Mouse (Mus musculus): ENCODE data around the gene Gm9046. TPM values are rescaled to one million over a fixed set of nuclear protein-coding genes. Genes with fewer than 3 reads are reported as not detected.
"Not testable (repeated sequence)": the region's sequence is repeated elsewhere in the genome, so short reads cannot be mapped to it uniquely, and the experiment has no call there.

Gene Gm9046
- polyA plus RNA-seq (2014; fragmentation: Nextera tagmentation; extraction: Ambion mirVana): not detected in 2 replicates

DNA sequence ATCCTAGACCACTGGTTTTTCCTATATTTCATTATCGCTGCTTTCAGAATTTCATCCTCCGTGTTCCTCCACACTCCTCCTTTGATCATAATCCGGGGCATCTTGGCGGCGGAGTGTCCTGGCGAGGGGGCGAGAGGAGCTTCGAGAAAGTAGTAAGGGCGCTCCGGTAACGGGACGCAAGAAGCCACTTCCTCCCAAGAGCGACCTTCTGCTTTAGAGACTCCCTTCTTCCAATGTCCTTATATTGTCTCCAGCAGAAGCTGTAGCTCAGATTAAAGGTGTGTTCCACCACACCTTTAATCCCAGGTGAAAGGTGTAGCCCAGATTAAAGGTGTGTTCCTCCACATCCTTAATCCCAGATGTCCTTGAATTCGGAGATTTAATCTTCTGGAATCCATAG, at the start of gene Gm9046:
TSS of gene Gm9046 (minus strand) at position 101 of the 400 bp plus-strand sequence.
- not testable (repeated sequence) for H3K9ac ChIP-seq (ENCODE audit: low read depth, low read length); H3K27ac ChIP-seq (ENCODE audit: low read depth, low read length); H3K4me2 ChIP-seq; H3K9me3 ChIP-seq (replicated peaks; ENCODE audit: control insufficient read depth, low read length); H3K27me3 ChIP-seq (ENCODE audit: control insufficient read depth, insufficient read depth, low read length); H3K4me1 ChIP-seq (ENCODE audit: control insufficient read depth, insufficient read depth, low read length); ATAC-seq (replicated peaks; ENCODE audit: insufficient number of reproducible peaks, low FRiP score, low TSS enrichment); H3K36me3 ChIP-seq (ENCODE audit: control insufficient read depth, insufficient read depth, low read length); H3K4me3 ChIP-seq (ENCODE audit: low read depth, low read length)
- WGBS (ENCODE audit: insufficient replicate concordance): no CpG with 5 or more reads among the region's 14 CpGs

DNA sequence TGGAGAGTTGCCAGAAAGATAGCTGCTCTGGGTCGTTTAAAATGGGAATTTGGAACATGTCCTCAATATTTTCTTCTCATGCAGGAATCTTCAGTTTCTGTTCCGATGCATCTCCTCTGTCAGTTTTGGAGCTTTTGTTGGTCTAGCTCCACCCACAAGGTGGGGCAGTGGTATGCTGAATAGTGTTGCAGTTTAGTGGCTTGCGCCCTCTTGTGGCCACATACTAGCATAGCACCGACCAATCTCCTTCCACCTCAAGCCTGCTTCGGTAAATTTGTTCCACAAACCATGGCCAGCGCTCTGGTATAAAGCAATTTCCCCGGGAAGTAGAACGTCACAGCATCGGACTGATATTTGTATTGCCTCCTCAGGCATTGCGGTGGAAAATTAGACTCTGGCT, 27.4 kb upstream of the Gm9046 start:
- Histone ChIP-seq H3K27me3 (ENCODE audit: control insufficient read depth, insufficient read depth, low read length) (no peaks in the 10 kb centered on the region), H3K4me3 (ENCODE audit: low read depth, low read length) (no peak overlapping the region), H3K36me3 (ENCODE audit: control insufficient read depth, insufficient read depth, low read length) (no peaks in the 10 kb centered on the region), H3K27ac (ENCODE audit: low read depth, low read length) (no peak overlapping the region), H3K9me3 (replicated peaks; ENCODE audit: control insufficient read depth, low read length) (no peaks in the 10 kb centered on the region), H3K4me2 (peak overlapping the region; percentile 43; the same call in 1 of the 2 replicates), H3K9ac (ENCODE audit: low read depth, low read length) (no peak overlapping the region), H3K4me1 (ENCODE audit: control insufficient read depth, insufficient read depth, low read length) (no peaks in the 10 kb centered on the region)
- whole genome bisulfite sequencing (ENCODE audit: insufficient replicate concordance): 15% methylated on average over 10 of the region's 10 CpGs
- ATAC-seq (replicated peaks; ENCODE audit: insufficient number of reproducible peaks, low FRiP score, low TSS enrichment): peak; percentile 63; the same call in 1 of the 2 replicates

DNA sequence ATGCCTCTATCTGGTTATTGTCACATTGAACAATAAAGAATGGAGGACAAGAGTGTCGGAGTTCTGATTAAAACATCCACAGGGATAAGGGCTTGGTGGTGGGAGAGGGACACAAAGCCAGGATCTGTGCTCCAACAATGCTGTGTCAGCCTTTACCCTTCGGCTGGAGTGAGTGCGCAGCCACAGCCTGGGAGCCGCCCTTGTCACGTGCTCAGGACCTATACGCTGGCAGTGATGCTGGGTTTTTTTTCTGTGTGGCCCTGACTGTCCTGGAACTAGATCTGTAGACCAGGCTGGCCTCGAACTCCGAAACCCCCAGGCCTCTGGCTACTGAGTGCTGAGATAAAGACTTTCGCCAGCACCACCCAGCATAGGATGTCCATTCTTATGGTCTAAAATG, 26.5 kb upstream of the Gm9046 start:
- Histone ChIP-seq H3K4me2 (no peak overlapping the region), H3K27me3 (ENCODE audit: control insufficient read depth, insufficient read depth, low read length) (no peaks in the 10 kb centered on the region), H3K27ac (ENCODE audit: low read depth, low read length) (no peak overlapping the region), H3K9me3 (replicated peaks; ENCODE audit: control insufficient read depth, low read length) (no peaks in the 10 kb centered on the region), H3K36me3 (ENCODE audit: control insufficient read depth, insufficient read depth, low read length) (no peaks in the 10 kb centered on the region), H3K4me3 (ENCODE audit: low read depth, low read length) (no peak overlapping the region), H3K9ac (ENCODE audit: low read depth, low read length) (no peak overlapping the region), H3K4me1 (ENCODE audit: control insufficient read depth, insufficient read depth, low read length) (no peaks in the 10 kb centered on the region)
- ATAC-seq (replicated peaks; ENCODE audit: insufficient number of reproducible peaks, low FRiP score, low TSS enrichment): no peak
- 86% methylated on average over 9 of the region's 9 CpGs for WGBS (ENCODE audit: insufficient replicate concordance)

DNA sequence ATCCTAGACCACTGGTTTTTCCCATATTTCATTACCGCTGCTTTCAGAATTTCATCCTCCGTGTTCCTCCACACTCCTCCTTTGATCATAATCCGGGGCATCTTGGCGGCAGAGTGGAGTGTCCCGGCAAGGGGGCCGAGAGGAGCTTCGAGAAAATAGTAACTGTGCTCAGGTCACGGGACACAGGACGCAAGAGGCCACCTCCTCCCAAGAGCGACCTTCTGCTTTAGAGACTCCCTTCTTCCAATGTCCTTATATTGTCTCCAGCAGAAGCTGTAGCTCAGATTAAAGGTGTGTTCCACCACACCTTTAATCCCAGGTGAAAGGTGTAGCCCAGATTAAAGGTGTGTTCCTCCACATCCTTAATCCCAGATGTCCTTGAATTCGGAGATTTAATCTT, 10.9 kb upstream of the Gm9046 start, which contains the start of gene Gm9049:
TSS of gene Gm9049 (minus strand) at position 101 of the 400 bp plus-strand sequence.
- H3K9ac ChIP-seq (ENCODE audit: low read depth, low read length); H3K9me3 ChIP-seq (replicated peaks; ENCODE audit: control insufficient read depth, low read length); H3K4me1 ChIP-seq (ENCODE audit: control insufficient read depth, insufficient read depth, low read length); H3K4me2 ChIP-seq; H3K4me3 ChIP-seq (ENCODE audit: low read depth, low read length); H3K27me3 ChIP-seq (ENCODE audit: control insufficient read depth, insufficient read depth, low read length); H3K36me3 ChIP-seq (ENCODE audit: control insufficient read depth, insufficient read depth, low read length); H3K27ac ChIP-seq (ENCODE audit: low read depth, low read length); ATAC-seq (replicated peaks; ENCODE audit: insufficient number of reproducible peaks, low FRiP score, low TSS enrichment): not testable (repeated sequence)
- WGBS (ENCODE audit: insufficient replicate concordance): no CpG with 5 or more reads among the region's 11 CpGs

DNA sequence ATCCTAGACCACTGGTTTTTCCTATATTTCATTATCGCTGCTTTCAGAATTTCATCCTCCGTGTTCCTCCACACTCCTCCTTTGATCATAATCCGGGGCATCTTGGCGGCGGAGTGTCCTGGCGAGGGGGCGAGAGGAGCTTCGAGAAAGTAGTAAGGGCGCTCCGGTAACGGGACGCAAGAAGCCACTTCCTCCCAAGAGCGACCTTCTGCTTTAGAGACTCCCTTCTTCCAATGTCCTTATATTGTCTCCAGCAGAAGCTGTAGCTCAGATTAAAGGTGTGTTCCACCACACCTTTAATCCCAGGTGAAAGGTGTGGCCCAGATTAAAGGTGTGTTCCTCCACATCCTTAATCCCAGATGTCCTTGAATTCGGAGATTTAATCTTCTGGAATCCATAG, 5.5 kb upstream of the Gm9046 start, which contains the start of gene Gm9048:
TSS of gene Gm9048 (minus strand) at position 101 of the 400 bp plus-strand sequence.
- not testable (repeated sequence) for H3K27ac ChIP-seq (ENCODE audit: low read depth, low read length); H3K9ac ChIP-seq (ENCODE audit: low read depth, low read length); ATAC-seq (replicated peaks; ENCODE audit: insufficient number of reproducible peaks, low FRiP score, low TSS enrichment); H3K4me2 ChIP-seq; H3K9me3 ChIP-seq (replicated peaks; ENCODE audit: control insufficient read depth, low read length); H3K27me3 ChIP-seq (ENCODE audit: control insufficient read depth, insufficient read depth, low read length); H3K4me3 ChIP-seq (ENCODE audit: low read depth, low read length); H3K4me1 ChIP-seq (ENCODE audit: control insufficient read depth, insufficient read depth, low read length); H3K36me3 ChIP-seq (ENCODE audit: control insufficient read depth, insufficient read depth, low read length)
- 71% methylated on average over 1 of the region's 14 CpGs for WGBS (ENCODE audit: insufficient replicate concordance)

DNA sequence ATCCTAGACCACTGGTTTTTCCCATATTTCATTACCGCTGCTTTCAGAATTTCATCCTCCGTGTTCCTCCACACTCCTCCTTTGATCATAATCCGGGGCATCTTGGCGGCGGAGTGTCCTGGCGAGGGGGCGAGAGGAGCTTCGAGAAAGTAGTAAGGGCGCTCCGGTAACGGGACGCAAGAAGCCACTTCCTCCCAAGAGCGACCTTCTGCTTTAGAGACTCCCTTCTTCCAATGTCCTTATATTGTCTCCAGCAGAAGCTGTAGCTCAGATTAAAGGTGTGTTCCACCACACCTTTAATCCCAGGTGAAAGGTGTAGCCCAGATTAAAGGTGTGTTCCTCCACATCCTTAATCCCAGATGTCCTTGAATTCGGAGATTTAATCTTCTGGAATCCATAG, 5.3 kb downstream of the Gm9046 start, which contains the start of gene Gm9045:
TSS of gene Gm9045 (minus strand) at position 101 of the 400 bp plus-strand sequence.
- not testable (repeated sequence) for H3K4me3 ChIP-seq (ENCODE audit: low read depth, low read length); ATAC-seq (replicated peaks; ENCODE audit: insufficient number of reproducible peaks, low FRiP score, low TSS enrichment); H3K9me3 ChIP-seq (replicated peaks; ENCODE audit: control insufficient read depth, low read length); H3K4me2 ChIP-seq; H3K36me3 ChIP-seq (ENCODE audit: control insufficient read depth, insufficient read depth, low read length); H3K27me3 ChIP-seq (ENCODE audit: control insufficient read depth, insufficient read depth, low read length); H3K4me1 ChIP-seq (ENCODE audit: control insufficient read depth, insufficient read depth, low read length); H3K27ac ChIP-seq (ENCODE audit: low read depth, low read length); H3K9ac ChIP-seq (ENCODE audit: low read depth, low read length)
- no CpG with 5 or more reads among the region's 14 CpGs for WGBS (ENCODE audit: insufficient replicate concordance)

DNA sequence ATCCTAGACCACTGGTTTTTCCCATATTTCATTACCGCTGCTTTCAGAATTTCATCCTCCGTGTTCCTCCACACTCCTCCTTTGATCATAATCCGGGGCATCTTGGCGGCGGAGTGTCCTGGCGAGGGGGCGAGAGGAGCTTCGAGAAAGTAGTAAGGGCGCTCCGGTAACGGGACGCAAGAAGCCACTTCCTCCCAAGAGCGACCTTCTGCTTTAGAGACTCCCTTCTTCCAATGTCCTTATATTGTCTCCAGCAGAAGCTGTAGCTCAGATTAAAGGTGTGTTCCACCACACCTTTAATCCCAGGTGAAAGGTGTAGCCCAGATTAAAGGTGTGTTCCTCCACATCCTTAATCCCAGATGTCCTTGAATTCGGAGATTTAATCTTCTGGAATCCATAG, 10.7 kb downstream of the Gm9046 start, which contains the start of gene Gm9044:
TSS of gene Gm9044 (minus strand) at position 101 of the 400 bp plus-strand sequence.
- no CpG with 5 or more reads among the region's 14 CpGs for WGBS (ENCODE audit: insufficient replicate concordance)
- H3K27ac ChIP-seq (ENCODE audit: low read depth, low read length): not testable (repeated sequence)

DNA sequence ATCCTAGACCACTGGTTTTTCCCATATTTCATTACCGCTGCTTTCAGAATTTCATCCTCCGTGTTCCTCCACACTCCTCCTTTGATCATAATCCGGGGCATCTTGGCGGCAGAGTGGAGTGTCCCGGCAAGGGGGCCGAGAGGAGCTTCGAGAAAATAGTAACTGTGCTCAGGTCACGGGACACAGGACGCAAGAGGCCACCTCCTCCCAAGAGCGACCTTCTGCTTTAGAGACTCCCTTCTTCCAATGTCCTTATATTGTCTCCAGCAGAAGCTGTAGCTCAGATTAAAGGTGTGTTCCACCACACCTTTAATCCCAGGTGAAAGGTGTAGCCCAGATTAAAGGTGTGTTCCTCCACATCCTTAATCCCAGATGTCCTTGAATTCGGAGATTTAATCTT, 16.2 kb downstream of the Gm9046 start, which contains the start of gene Gm9040:
TSS of gene Gm9040 (minus strand) at position 101 of the 400 bp plus-strand sequence.
- not testable (repeated sequence) for H3K27me3 ChIP-seq (ENCODE audit: control insufficient read depth, insufficient read depth, low read length); H3K9ac ChIP-seq (ENCODE audit: low read depth, low read length); ATAC-seq (replicated peaks; ENCODE audit: insufficient number of reproducible peaks, low FRiP score, low TSS enrichment); H3K4me2 ChIP-seq; H3K9me3 ChIP-seq (replicated peaks; ENCODE audit: control insufficient read depth, low read length); H3K36me3 ChIP-seq (ENCODE audit: control insufficient read depth, insufficient read depth, low read length); H3K4me3 ChIP-seq (ENCODE audit: low read depth, low read length); H3K27ac ChIP-seq (ENCODE audit: low read depth, low read length); H3K4me1 ChIP-seq (ENCODE audit: control insufficient read depth, insufficient read depth, low read length)
- no CpG with 5 or more reads among the region's 11 CpGs for WGBS (ENCODE audit: insufficient replicate concordance)

More for the DNA sequence above, 10.7 kb downstream of the Gm9046 start, which contains the start of gene Gm9044:
- not testable (repeated sequence) for H3K27me3 ChIP-seq (ENCODE audit: control insufficient read depth, insufficient read depth, low read length); H3K4me3 ChIP-seq (ENCODE audit: low read depth, low read length); H3K4me2 ChIP-seq; H3K9me3 ChIP-seq (replicated peaks; ENCODE audit: control insufficient read depth, low read length); H3K4me1 ChIP-seq (ENCODE audit: control insufficient read depth, insufficient read depth, low read length); H3K36me3 ChIP-seq (ENCODE audit: control insufficient read depth, insufficient read depth, low read length); ATAC-seq (replicated peaks; ENCODE audit: insufficient number of reproducible peaks, low FRiP score, low TSS enrichment); H3K9ac ChIP-seq (ENCODE audit: low read depth, low read length)

DNA sequence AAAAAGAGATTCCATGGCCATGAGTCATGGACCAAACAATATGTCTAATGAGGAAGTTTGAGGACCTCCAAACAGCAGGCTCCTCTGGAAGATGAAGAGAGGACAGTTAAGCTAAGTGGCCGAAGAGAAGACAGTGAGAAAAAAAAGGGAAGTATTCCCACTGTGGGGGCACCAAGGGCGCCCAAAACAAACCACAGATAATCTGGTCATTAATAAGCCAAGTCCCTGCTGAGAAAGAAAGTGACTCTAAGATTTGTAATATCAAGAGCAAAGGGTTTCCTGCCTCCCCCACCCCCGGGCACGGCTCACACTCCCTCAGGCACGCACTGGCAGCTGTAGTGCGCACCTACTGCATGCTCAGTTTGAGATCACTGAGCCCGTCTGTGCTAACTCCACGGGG, 24.0 kb downstream of the Gm9046 start:
- Histone ChIP-seq H3K36me3 (ENCODE audit: control insufficient read depth, insufficient read depth, low read length) (no peaks in the 10 kb centered on the region), H3K4me3 (ENCODE audit: low read depth, low read length) (no peak overlapping the region), H3K9ac (ENCODE audit: low read depth, low read length) (no peak overlapping the region), H3K4me1 (ENCODE audit: control insufficient read depth, insufficient read depth, low read length) (no peaks in the 10 kb centered on the region), H3K27me3 (ENCODE audit: control insufficient read depth, insufficient read depth, low read length) (no peaks in the 10 kb centered on the region), H3K4me2 (no peak overlapping the region), H3K27ac (ENCODE audit: low read depth, low read length) (no peak overlapping the region), H3K9me3 (replicated peaks; ENCODE audit: control insufficient read depth, low read length) (no peaks in the 10 kb centered on the region)
- 78% methylated on average over 8 of the region's 8 CpGs for WGBS (ENCODE audit: insufficient replicate concordance)
- ATAC-seq (replicated peaks; ENCODE audit: insufficient number of reproducible peaks, low FRiP score, low TSS enrichment): no peak

All from heart, embryonic 11.5 days (tissue).